Mouse (Mus musculus) testis, adult 2 months (tissue): ENCODE data around the gene Hpse. TPM values are rescaled to one million over a fixed set of nuclear protein-coding genes. Genes with fewer than 3 reads are reported as not detected.

ENCODE experiments used
- H3K27ac ChIP-seq: fragments of 200-500 bp; 2 replicates; pipeline ENCODE4 v1.5.1; 2012; ENCODE audit warnings: low read depth, low read length; ENCODE audit not compliant: control insufficient read depth, insufficient read depth
- H3K27me3 ChIP-seq: fragments of 200-500 bp; 2 replicates; pipeline ENCODE4 v1.6.1; 2012; ENCODE audit warnings: mild to moderate bottlenecking, low read length, moderate library complexity; ENCODE audit not compliant: control insufficient read depth, insufficient read depth
- H3K36me3 ChIP-seq: fragments of 200-500 bp; 2 replicates; pipeline ENCODE4 v1.6.1; 2012; ENCODE audit warnings: mild to moderate bottlenecking, low read length; ENCODE audit not compliant: control insufficient read depth, insufficient read depth
- H3K4me1 ChIP-seq: fragments of 200-500 bp; 2 replicates; pipeline ENCODE4 v1.6.1; 2012; ENCODE audit warnings: low read length; ENCODE audit not compliant: control insufficient read depth, insufficient read depth
- H3K4me3 ChIP-seq: fragments of 200-500 bp; 2 replicates; pipeline ENCODE4 v1.5.1; 2012; ENCODE audit warnings: low read depth, mild to moderate bottlenecking, low read length, moderate library complexity, mixed read lengths; ENCODE audit not compliant: control insufficient read depth
- CTCF ChIP-seq: fragments of 200-500 bp; IDR thresholded peaks from 2 replicates; pipeline ENCODE4 v1.5.1; 2012; ENCODE audit warnings: low read depth, mild to moderate bottlenecking, inconsistent platforms, low read length, moderate library complexity; ENCODE audit not compliant: control insufficient read depth, insufficient read depth, insufficient replicate concordance
- POLR2A ChIP-seq: fragments of 200-500 bp; IDR thresholded peaks from 2 replicates; pipeline ENCODE4 v1.6.1; 2012; ENCODE audit warnings: low read depth, mild to moderate bottlenecking, inconsistent platforms, low read length, moderate library complexity; ENCODE audit not compliant: control insufficient read depth
- polyA plus RNA-seq: library from polyadenylated mRNA; depleted of rRNA; stranded (reverse); fragments of >200 nt; gene quantifications from 2 replicates; pipeline ENCODE4 v1.2.3, GENCODE M21; 2012

Gene Hpse
- polyA plus RNA-seq, 1 experiment: 2.7 TPM

DNA sequence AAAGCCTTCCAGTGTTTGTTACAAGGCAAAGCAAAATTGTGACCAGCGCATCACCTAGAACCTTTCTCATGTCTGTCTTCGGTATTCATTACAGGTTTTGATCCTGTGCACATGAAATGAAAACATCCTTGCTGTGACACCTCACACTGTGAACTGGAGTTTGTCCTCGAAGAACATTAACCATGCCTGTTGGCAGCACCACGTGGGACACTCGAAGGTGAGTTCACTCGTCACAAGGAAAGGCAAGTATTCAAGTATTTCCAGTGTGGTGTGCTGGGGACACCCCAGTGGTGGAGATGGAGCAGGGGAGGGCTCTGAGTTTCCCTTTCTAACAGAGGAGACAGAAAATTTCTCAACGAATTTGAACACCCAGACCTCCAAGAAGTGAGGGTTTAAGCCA lies 68.5 kb downstream of the Hpse start:
- Histone ChIP-seq H3K36me3 (peaks cover 2% of the 10 kb centered on the region), H3K4me1 (no peaks in the 10 kb centered on the region), H3K27me3 (no peaks in the 10 kb centered on the region), H3K4me3 (no peak overlapping the region), H3K27ac (no peak overlapping the region)
- TF ChIP-seq CTCF: no peak
- no peak for TF ChIP-seq POLR2A

DNA sequence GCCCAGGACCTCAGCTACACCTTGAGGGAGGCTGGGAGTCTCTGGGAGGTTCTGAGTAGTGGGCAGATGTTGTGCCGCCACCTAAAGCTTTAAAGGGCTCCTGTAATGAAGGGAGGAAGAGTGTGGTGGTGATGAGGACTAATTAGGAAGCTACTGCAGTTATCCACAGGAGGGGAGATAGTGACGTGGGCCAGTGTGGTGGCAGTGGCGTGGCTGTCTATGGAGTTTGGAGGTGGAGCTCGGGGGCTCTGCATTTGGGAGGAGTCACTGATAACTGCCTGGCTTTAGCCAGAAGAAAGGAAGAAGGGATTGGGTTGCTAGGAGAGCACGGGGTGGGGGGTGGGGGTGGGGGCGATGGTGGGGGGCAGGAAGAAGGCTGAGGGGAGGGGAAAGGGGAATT lies 71.0 kb downstream of the Hpse start:
- H3K4me1 ChIP-seq: no peaks in the 10 kb centered on the region
- H3K27me3 ChIP-seq: no peaks in the 10 kb centered on the region
- no peaks in the 10 kb centered on the region for H3K36me3 ChIP-seq
- H3K27ac ChIP-seq: no peak overlapping the region
- H3K4me3 ChIP-seq: no peak overlapping the region
- no peak for TF ChIP-seq CTCF
- no peak for TF ChIP-seq POLR2A

GRCm38 (mm10) chr5:100648046-100648445 lies 71.5 kb downstream of the Hpse start:
- no peak for TF ChIP-seq POLR2A
- no peak for TF ChIP-seq CTCF
- Histone ChIP-seq H3K4me1 (no peaks in the 10 kb centered on the region), H3K4me3 (no peak overlapping the region), H3K36me3 (no peaks in the 10 kb centered on the region), H3K27ac (no peak overlapping the region), H3K27me3 (no peaks in the 10 kb centered on the region)

DNA sequence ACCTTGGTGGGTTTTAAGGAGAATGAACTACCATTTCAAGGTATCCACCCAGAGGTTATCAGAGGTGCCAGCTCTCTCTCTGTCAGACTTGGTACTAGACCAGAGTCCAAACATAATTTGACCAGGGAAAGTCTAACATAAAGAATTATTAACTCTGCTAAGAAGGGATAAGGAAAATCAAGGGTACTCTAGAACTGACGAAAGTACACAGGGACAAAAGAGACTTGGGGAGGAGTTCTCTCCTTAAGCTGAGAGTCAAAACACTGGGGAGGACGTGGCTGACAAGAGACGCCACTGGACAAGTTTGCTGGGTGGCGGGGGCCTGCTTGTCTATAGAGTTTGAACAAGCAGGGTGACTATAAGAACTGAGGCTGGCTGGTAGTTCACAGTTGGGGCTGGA lies 73.0 kb downstream of the Hpse start:
- Histone ChIP-seq H3K27ac (no peak overlapping the region), H3K4me3 (no peak overlapping the region), H3K4me1 (no peaks in the 10 kb centered on the region), H3K36me3 (no peaks in the 10 kb centered on the region), H3K27me3 (no peaks in the 10 kb centered on the region)
- no peak for TF ChIP-seq CTCF
- no peak for TF ChIP-seq POLR2A

- no peak for TF ChIP-seq CTCF
- TF ChIP-seq POLR2A: no peak
- Histone ChIP-seq H3K36me3 (no peaks in the 10 kb centered on the region), H3K27me3 (no peaks in the 10 kb centered on the region), H3K4me3 (no peak overlapping the region), H3K4me1 (no peaks in the 10 kb centered on the region), H3K27ac (peak overlapping the region; percentile 27; the same call in 1 of the 2 replicates)
Measured at GRCm38 (mm10) chr5:100643991-100644535, 75.5 kb downstream of the Hpse start.

DNA sequence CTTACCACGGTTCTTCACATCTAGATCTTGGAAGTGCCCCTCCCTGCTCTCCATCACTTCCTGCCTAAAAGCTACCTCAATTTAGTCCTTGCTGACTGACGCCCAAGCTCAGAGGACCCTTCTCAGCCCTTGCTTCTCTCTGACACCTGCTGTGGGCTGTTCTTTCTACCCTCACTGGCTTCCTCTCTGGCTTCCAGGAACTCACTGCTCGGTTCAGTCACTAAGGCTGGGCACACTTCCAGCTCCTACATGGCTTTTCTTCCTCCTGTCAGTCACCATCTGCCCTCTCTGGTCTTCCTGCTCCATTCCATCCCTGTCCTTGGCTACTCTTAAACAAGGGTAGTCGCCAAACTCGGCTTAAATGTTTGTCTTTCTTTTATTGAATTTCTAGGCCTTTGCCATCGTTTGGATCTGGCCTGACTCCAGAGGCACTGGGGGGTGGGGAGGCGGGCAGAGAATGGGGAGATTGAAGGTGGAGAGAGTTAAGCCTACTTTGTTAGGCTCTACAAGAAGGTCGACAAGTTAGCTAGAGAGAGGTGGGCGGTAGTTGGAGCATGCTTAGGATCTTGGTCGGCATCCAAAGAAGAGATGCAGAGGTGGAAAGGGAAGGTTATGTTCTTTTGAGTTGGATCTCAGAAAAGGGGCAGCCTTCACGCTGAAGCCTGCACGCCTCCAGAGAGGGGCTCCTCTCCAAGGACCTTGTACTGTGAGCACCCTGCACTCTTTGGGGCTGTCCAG lies 76.1 kb downstream of the Hpse start:
- H3K4me3 ChIP-seq: no peak overlapping the region
- no peaks in the 10 kb centered on the region for H3K27me3 ChIP-seq
- no peaks in the 10 kb centered on the region for H3K4me1 ChIP-seq
- H3K36me3 ChIP-seq: no peaks in the 10 kb centered on the region
- no peak for TF ChIP-seq POLR2A
- no peak for TF ChIP-seq CTCF
- no peak overlapping the region for H3K27ac ChIP-seq

GRCm38 (mm10) chr5:100642316-100642715 lies 77.2 kb downstream of the Hpse start:
- no peak overlapping the region for H3K4me3 ChIP-seq
- H3K4me1 ChIP-seq: no peaks in the 10 kb centered on the region
- no peak for TF ChIP-seq CTCF
- no peak for TF ChIP-seq POLR2A
- no peaks in the 10 kb centered on the region for H3K27me3 ChIP-seq
- no peaks in the 10 kb centered on the region for H3K36me3 ChIP-seq
- H3K27ac ChIP-seq: no peak overlapping the region

DNA sequence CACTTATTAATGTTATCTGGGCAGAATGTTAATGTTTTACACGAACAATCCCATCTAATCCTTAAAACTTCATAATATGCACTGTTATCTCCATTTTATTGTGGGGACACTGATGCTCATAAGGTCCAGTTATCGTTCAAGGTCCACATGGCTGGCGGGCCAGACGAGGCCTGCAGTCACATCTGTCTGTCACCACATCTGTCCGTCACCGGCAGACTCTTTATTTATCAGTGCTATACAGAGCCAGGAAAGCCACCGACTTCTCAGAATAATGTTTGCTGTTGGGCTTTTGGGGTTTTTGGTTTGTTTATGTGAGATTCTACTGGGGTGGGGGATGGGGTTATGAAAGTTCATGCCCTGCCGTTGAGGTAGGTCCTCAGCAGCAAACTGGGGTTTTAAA lies 81.0 kb downstream of the Hpse start:
- TF ChIP-seq POLR2A (no peak), CTCF (no peak)
- Histone ChIP-seq H3K4me3 (no peak overlapping the region), H3K27me3 (no peaks in the 10 kb centered on the region), H3K36me3 (no peaks in the 10 kb centered on the region), H3K4me1 (no peaks in the 10 kb centered on the region), H3K27ac (no peak overlapping the region)
